Mouse (Mus musculus) intestine, postnatal 0 days (tissue): Measurements from ENCODE around the gene Hnrnpr. TPM values are rescaled to one million over a fixed set of nuclear protein-coding genes. Genes with fewer than 3 reads are reported as not detected.

Source experiments
- ATAC-seq: fragments of 200-750 bp; cut with Nextera tagmentation; 2 replicates; pipeline ENCODE4 v1.8.0; 2017; ENCODE audit warnings: mild to moderate bottlenecking, moderate TSS enrichment, moderate library complexity
- H3K27ac ChIP-seq: fragments of 300-500 bp; sonication (generic); 2 replicates; pipeline ENCODE4 v1.5.1; 2014; ENCODE audit warnings: mild to moderate bottlenecking, low read depth, low read length, moderate library complexity
- H3K27me3 ChIP-seq: fragments of 300-500 bp; sonication (generic); replicated peaks from 2 replicates; pipeline ENCODE4 v1.6.1; 2014; ENCODE audit warnings: low read length, mixed read lengths; ENCODE audit not compliant: control insufficient read depth, insufficient read depth
- H3K36me3 ChIP-seq: fragments of 300-500 bp; sonication (generic); 2 replicates; pipeline ENCODE4 v1.6.1; 2014; ENCODE audit warnings: mild to moderate bottlenecking, moderate library complexity; ENCODE audit not compliant: control insufficient read depth, insufficient read depth
- H3K4me1 ChIP-seq: fragments of 300-500 bp; sonication (generic); replicated peaks from 2 replicates; pipeline ENCODE4 v1.6.1; 2014; ENCODE audit warnings: antibody characterized with exemption, low read length, mixed read lengths; ENCODE audit not compliant: control insufficient read depth, insufficient read depth
- H3K4me2 ChIP-seq: fragments of 300-500 bp; sonication (generic); replicated peaks from 2 replicates; pipeline ENCODE4 v1.6.1; 2014; ENCODE audit warnings: low read depth, mild to moderate bottlenecking, moderate library complexity
- H3K4me3 ChIP-seq: fragments of 300-500 bp; sonication (generic); 2 replicates; pipeline ENCODE4 v1.5.1; 2014; ENCODE audit warnings: low read depth, low read length
- H3K9ac ChIP-seq: fragments of 300-500 bp; sonication (generic); 2 replicates; pipeline ENCODE4 v1.6.1; 2014; ENCODE audit warnings: mild to moderate bottlenecking, low read depth, low read length
- H3K9me3 ChIP-seq: fragments of 300-500 bp; sonication (generic); 2 replicates; pipeline ENCODE4 v1.6.1; 2016; ENCODE audit warnings: mixed run types; ENCODE audit not compliant: control insufficient read depth
- CTCF ChIP-seq: sonication (generic); IDR thresholded peaks from 2 replicates; pipeline ENCODE4 v1.5.1; 2016; ENCODE audit warnings: low read depth, mild to moderate bottlenecking, control low read depth, antibody characterized with exemption, moderate library complexity
- WGBS: fragments of 180-500 bp; shearing (Covaris S2); extraction: QIAGEN DNeasy Blood & Tissue Kit; methylation state at CpG from one replicate; pipeline ENCODE4 v1.1.7; 2014; 5-methylcytosine and 5-hydroxymethylcytosine counted together
- polyA plus RNA-seq: library from polyadenylated mRNA; unstranded; fragments of >200 nt; fragmentation: Nextera tagmentation; extraction: Ambion mirVana; gene quantifications from 2 replicates; pipeline ENCODE4 v1.2.1, GENCODE M21; 2015

Gene Hnrnpr
- polyA plus RNA-seq, 1 experiment from 2014 or later: 47.9 TPM

DNA sequence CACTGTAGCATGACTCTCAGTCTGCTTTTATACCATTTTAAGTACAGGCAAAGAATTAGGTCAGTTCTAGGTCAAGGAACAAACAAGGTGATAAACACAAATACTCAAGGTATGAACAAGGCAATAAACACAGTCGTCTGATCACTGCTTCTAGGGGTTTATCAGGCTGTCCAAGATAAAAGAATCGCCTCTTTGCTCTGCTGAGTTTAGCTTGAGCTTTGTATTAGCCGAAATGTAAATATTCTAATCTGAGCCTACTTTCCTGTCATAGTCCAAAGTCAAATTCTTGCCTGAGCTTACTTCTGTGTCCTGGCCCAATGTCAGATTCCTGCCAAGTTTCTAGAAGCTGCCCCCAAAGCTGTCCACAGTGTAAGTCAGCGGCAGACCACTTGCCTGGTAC is 8.3 kb upstream of the Hnrnpr start:
- Histone ChIP-seq H3K4me3 (no peak overlapping the region), H3K4me1 (no peaks in the 10 kb centered on the region), H3K4me2 (no peak overlapping the region), H3K27ac (peak overlapping the region; percentile 23; the same call in 1 of the 2 replicates), H3K9ac (no peak overlapping the region), H3K27me3 (no peaks in the 10 kb centered on the region), H3K36me3 (no peaks in the 10 kb centered on the region), H3K9me3 (no peaks in the 10 kb centered on the region)
- WGBS: 33% methylated on average over 4 of the region's 4 CpGs
- no peak for TF ChIP-seq CTCF
- peak; percentile 73 for ATAC-seq

GRCm38 (mm10) chr4:136304181-136304580 is 6.6 kb upstream of the Hnrnpr start:
- Histone ChIP-seq H3K4me2 (no peak overlapping the region), H3K9ac (no peak overlapping the region), H3K9me3 (no peaks in the 10 kb centered on the region), H3K27me3 (no peaks in the 10 kb centered on the region), H3K4me1 (no peaks in the 10 kb centered on the region), H3K27ac (no peak overlapping the region), H3K36me3 (no peaks in the 10 kb centered on the region), H3K4me3 (no peak overlapping the region)
- WGBS: 62% methylated on average over 2 of the region's 2 CpGs
- TF ChIP-seq CTCF: no peak
- ATAC-seq: no peak

DNA sequence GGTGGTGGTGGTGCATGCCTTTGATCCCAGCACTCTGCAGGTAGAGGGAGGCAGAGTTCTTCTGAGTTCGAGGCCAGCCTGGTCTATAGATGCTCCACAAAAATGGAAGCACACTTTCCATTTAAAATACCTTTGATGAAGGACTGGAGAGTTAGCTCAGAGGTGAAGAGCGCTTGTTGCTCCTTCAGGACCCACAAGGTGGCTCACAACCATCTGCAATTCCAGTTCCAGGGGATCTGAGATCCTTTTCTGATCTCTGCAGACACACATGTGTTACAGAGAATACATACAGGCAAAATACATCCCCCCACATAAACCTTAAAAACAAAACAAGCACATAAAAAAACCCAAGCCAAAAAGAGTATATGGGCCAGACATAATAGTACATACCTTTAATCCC is 2.4 kb upstream of the Hnrnpr start:
- Histone ChIP-seq H3K36me3 (no peaks in the 10 kb centered on the region), H3K4me1 (no peaks in the 10 kb centered on the region), H3K4me3 (no peak overlapping the region), H3K27ac (no peak overlapping the region), H3K4me2 (no peak overlapping the region), H3K9me3 (no peaks in the 10 kb centered on the region), H3K9ac (no peak overlapping the region), H3K27me3 (no peaks in the 10 kb centered on the region)
- TF ChIP-seq CTCF: peak; percentile 17; the same call in 1 of the 2 replicates
- WGBS: 79% methylated on average over 2 of the region's 2 CpGs
- ATAC-seq: no peak

DNA sequence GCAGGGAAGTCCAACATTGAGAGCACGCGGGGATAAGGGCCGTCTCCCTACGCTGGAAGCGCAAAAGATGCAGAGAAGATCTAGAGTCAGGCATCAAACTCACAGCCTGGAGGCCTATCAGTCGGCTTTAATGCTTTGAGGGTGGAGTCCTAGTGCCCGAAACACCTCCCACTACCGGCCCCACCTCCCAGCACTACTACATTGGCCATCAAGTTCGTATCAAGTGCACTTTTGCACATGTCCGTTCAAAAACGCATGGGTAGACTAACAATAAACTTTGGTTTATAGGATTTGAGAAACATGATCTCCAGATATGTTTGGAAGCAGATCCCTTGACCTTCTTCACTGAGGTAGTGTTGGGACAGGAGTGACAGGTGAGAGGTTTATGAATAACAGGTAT is 962 bp upstream of the Hnrnpr start:
- 0 out of 2 replicates have a peak, but pooled peaks cover 7% of the 10 kb centered on the region for H3K4me1 ChIP-seq
- peak overlapping the region; percentile 57; the same call in 1 of the 2 replicates for H3K9ac ChIP-seq
- peak overlapping the region; percentile 92 for H3K4me3 ChIP-seq
- WGBS: under 1% methylated on average over 11 of the region's 11 CpGs
- H3K9me3 ChIP-seq: no peaks in the 10 kb centered on the region
- no peaks in the 10 kb centered on the region for H3K27me3 ChIP-seq
- peak overlapping the region; percentile 94 for H3K27ac ChIP-seq
- TF ChIP-seq CTCF: no peak
- no peak for ATAC-seq
- peak overlapping the region; percentile 82 for H3K4me2 ChIP-seq
- H3K36me3 ChIP-seq: no peaks in the 10 kb centered on the region

DNA sequence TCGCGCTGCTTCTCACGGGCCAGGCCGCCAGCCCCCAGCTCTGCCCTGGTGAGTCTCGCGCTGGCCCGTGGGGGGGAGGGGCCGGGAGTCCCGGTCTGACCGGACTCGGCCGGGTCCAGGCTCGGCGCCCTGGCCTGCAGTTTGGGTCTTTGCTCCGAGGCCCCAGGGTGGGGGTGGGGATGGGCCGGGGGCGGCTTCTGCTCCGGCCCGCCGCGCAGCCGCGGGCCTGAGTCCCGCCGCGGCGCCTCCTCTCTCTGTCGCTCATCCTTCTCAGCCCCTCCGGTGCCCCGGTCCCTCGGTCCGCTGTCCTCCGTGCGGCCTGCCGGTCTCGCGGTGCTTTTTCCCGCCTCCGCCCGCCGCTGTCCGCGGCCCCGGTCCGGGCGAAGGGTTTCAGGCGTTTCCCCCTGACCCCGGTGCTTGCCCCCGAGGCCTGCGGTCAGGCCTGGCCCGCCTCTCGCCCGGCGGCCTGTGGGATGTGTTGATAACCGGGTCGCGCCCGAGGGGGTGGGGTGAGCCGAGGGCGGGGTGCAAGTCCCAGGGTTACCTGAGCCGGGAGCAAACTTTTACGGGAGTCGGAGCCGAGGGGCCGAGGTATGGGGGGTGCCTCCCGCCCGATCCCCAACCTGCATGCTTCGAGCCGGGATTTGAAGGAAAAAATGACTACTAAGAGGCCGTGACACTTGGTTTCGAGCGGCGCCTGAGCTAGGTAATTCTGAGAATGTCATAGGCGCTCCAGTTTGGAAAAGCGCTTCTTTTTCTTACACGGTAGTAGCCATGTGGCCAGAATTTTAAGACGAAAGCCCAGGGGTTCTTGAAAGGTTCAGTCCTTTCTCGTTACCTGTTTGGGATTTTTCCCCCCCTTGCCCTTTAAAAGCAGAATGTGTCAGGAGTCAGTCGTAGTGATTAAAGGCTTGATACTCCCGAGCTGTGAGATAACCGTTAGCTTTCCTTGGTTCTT is 579 bp downstream of the Hnrnpr start:
- WGBS: under 1% methylated on average over 81 of the region's 81 CpGs

GRCm38 (mm10) chr4:136312616-136313015 is 1.9 kb downstream of the Hnrnpr start:
- no peak for TF ChIP-seq CTCF
- H3K9ac ChIP-seq: 0 out of 2 replicates have a peak overlapping the region, but pooled peaks have one; percentile 11
- no peak overlapping the region for H3K27ac ChIP-seq
- peak overlapping the region; percentile 82 for H3K4me2 ChIP-seq
- no peaks in the 10 kb centered on the region for H3K27me3 ChIP-seq
- H3K4me1 ChIP-seq: 0 out of 2 replicates have a peak, but pooled peaks cover 7% of the 10 kb centered on the region
- WGBS: 13% methylated on average over 4 of the region's 4 CpGs
- peak overlapping the region; percentile 92; the same call in 1 of the 2 replicates for H3K4me3 ChIP-seq
- no peaks in the 10 kb centered on the region for H3K9me3 ChIP-seq
- H3K36me3 ChIP-seq: peaks cover 3% of the 10 kb centered on the region; the same call in 1 of the 2 replicates
- no peak for ATAC-seq

More for the DNA sequence above, 579 bp downstream of the Hnrnpr start:
- 0 out of 2 replicates have a peak, but pooled peaks cover 7% of the 10 kb centered on the region for H3K4me1 ChIP-seq
- H3K9me3 ChIP-seq: no peaks in the 10 kb centered on the region
- H3K27ac ChIP-seq: peak overlapping the region; percentile 94
- peak overlapping the region; percentile 82 for H3K4me2 ChIP-seq
- H3K4me3 ChIP-seq: peak overlapping the region; percentile 92
- TF ChIP-seq CTCF: 0 out of 2 replicates have a peak, but pooled peaks have one; percentile 3
- peak; percentile 43 for ATAC-seq
- peak overlapping the region; percentile 93 for H3K9ac ChIP-seq
- no peaks in the 10 kb centered on the region for H3K36me3 ChIP-seq
- no peaks in the 10 kb centered on the region for H3K27me3 ChIP-seq
